Mouse (Mus musculus): Measurements from ENCODE around the gene Tex101.
"Not testable (repeated sequence)": the region's sequence is repeated elsewhere in the genome, so short reads cannot be mapped to it uniquely, and the experiment has no call there.

Gene Tex101

GRCm38 (mm10) chr7:24637046-24637445, 39.4 kb downstream of the Tex101 start:
- in situ Hi-C loops (cut with MseI, MboI): no loop called here

DNA sequence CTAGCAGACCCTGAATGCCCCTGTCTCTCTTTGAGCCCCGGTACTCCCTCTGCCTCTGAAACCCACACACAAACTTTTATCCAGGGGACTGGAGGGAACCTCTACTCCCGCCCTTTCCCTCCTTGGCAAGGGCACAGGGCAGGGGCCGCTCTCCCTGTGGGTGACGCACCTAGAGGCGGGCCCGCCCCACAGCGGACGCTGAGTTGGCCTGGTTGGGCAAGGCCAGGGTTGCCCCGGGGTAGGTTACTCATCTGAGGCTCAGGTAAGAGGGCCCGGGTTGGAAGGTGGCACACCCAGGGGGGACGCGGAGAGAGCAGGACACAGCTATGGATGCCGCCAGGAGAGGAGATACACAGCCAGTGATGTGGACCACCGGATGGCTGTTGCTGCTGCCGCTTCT, 40.2 kb downstream of the Tex101 start, which contains the start of gene Lypd3:
Gene Lypd3, plus strand, starts transcription at position 287 of the 400 bp plus-strand sequence.
- in situ Hi-C loops (cut with MseI, MboI): no loop called here

- in situ Hi-C loops (cut with MseI, MboI): no loop called here
These were observed 46.2 kb downstream of the Tex101 start for GRCm38 (mm10) chr7:24630116-24630880.

DNA sequence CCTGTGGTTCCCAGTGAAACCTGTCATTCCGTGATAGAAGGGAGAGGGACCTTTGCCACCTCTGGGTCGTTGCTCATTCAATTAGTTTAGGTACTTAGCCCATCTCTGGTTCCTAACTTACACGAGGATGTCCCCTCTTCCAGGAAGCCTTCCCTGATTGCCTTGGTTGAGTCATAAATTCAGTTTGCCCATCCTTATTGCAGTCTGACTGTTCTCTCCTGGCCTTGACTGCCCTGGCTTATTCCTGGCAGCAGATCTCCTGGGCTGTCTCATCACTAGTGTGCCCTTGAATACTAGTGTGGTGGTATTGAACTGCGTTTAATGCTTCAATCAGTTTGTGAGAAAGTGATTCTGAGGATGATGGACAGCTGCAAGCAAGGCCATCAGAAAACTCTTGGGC, 46.8 kb downstream of the Tex101 start:
- in situ Hi-C loops (cut with MseI, MboI): no loop called here

DNA sequence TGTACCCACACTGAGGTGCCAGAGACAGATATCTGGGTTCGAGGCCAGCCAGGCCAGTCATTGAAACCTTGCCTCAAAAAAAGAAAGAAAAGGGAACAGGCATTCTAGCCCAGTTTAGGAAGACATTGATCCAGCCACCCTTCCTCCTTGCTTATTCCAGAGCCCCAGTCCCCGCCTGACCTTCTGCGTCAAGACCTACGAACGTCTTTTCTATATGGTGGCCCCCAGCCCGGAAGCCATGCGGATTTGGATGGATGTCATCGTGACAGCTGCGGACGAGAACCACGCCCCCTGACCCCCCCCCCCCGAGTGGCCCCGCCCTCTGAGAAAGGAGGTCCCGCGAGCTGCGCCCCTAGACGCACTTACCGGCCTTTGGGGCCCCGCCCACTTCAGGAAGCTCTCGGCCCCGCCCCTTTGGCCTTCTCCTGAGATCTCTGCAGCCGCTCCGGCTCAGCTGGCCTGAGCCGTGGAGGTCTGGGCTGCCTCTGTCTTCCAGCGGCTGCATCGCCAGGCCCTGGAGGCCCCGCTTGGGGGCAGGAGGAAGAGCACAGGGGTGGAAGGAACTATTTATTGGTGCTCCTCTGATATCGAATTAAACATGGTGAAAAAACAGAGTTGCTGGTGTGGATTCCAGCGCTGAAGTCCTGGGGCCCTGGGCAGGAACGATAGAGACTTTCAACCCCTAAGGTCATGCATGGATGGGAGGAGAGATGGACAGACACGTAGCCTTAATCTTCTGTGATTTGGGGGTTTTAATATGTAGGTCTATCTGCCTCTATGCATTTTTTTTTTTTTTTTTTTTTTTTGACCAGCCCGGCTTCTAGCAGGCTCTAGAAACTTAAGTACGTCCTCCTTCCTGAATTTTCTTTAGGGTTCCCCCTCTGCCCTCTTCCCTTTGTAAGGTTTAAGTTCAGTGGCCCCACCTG, 47.5 kb downstream of the Tex101 start:
- in situ Hi-C loops (cut with MseI, MboI): no loop called here

DNA sequence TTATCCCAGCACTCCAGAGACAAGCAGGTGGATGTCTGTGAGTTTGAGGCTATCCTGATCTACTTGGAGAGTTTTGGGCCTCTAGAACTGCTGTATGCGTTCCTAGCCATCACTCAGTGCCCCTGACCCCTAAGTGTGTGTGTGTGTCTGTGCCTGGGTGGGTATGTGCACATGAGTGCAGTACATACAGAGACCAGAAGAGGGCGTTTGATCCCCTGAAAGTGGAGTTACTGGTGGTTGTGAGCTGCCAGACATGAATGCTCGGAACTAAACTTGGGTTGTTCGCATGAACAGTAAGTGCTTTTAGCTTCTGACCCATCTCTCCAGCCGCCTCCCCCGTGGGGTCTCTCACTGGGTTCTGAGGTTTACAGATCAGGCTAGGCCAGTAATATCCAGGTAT, 53.5 kb downstream of the Tex101 start:
- in situ Hi-C loops (cut with MseI, MboI): no loop called here

DNA sequence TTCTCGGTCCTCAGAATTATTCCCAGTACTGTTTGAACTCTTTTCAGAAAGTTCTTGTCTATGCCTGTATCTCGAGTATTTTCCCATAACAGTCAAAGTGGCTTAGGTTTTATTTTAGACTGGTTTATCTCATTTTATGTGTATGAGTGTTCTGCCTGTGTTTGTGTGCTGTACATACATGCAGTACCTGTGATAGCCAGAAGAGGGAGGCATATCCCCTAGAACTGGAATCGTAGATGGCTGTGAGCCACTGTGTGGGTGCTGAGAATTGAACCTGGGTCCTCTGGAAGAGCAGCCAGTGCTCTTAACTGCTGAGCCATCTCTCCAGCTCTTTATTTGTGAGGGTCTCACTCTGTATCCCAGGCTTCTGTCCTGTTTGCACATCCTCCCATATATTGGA, 55.3 kb downstream of the Tex101 start:
- in situ Hi-C loops (cut with MseI, MboI): no loop called here

DNA sequence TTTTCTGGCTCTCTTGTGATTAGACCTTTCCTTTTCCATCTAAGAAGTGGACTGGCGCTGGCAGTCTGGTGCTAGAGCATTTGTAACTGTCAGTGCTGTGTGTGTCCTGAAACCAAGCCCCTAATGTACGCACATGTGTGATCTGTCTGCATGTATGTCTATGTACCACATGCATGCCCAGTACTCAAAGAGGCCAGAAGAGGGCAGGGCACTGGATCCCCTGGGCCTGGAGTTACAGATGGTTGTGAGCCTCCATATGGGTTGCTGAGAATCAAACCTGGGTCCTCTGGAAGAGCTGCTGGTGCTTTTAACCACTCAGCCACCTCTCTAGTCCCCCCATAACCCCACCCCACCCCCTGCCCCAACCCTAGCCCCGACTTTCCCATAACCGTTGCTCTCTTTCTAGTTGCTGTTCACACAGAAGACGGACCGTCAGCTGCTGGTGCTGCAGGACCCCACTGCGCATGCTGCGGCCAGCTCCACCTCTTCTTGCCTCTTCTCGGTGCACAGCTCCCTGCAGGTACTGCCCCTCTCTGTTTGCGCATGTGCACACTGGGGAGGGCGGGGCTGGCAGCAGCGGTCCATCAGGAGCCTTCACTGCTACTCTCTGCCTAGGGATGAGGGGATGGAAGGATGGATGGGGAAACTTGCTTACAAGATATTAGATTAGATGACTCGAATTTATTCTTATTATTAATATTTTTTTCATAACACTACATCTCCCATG, 56.6 kb downstream of the Tex101 start:
- in situ Hi-C loops (cut with MseI, MboI): no loop called here

DNA sequence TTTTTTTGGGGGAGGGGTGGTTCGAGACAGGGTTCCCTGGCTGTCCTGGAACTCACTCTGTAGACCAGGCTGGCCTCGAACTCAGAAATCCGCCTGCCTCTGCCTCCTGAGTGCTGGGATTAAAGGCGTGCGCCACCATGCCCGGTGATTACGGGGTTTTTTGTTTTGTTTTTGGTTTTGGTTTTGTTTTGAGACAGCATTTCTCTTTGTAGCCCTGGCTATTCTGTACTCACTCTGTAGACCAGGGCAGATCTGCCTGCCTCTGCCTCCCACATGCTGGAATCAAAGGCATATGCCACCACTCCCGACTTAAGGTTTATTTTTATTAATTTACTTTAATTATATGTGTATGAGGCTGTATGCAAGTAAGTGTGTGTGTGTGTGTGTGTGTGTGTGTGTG, 58.1 kb downstream of the Tex101 start:
- in situ Hi-C loops (cut with MseI, MboI): not testable (repeated sequence)

Measured in mouse trophoblast stem cell (cell line).